Mouse (Mus musculus) neural tube, embryonic 11.5 days (tissue): ENCODE measurements around the gene Cldn15. TPM values are rescaled to one million over a fixed set of nuclear protein-coding genes. Genes with fewer than 3 reads are reported as not detected.
A peak's percentile ranks its signal among the peaks of the same experiment; 100 is the strongest.

Experiments
- ATAC-seq: fragments of 200-750 bp; cut with Nextera tagmentation; 2 replicates; pipeline ENCODE4 v1.8.0; 2017; ENCODE audit warnings: moderate number of reproducible peaks, mild to moderate bottlenecking, moderate TSS enrichment, moderate library complexity; ENCODE audit not compliant: insufficient read depth, low FRiP score, low TSS enrichment
- DNase-seq: peaks from one replicate; pipeline ENCODE4 v3.0.0-alpha.2; 2015; ENCODE audit warnings: low spot score
- H3K27ac ChIP-seq: fragments of 300-500 bp; sonication (generic); 2 replicates; pipeline ENCODE4 v1.5.1; 2014; ENCODE audit warnings: low read depth, mild to moderate bottlenecking, low read length
- H3K27me3 ChIP-seq: fragments of 300-500 bp; sonication (generic); 2 replicates; pipeline ENCODE4 v1.6.1; 2014; ENCODE audit warnings: mild to moderate bottlenecking, low read length, mixed read lengths; ENCODE audit not compliant: control insufficient read depth, insufficient read depth
- H3K36me3 ChIP-seq: fragments of 300-500 bp; sonication (generic); 2 replicates; pipeline ENCODE4 v1.6.1; 2014; ENCODE audit warnings: mild to moderate bottlenecking, low read length, moderate library complexity, mixed read lengths; ENCODE audit not compliant: control insufficient read depth, insufficient read depth
- H3K4me1 ChIP-seq: fragments of 300-500 bp; sonication (generic); 2 replicates; pipeline ENCODE4 v1.6.1; 2014; ENCODE audit warnings: low read length, mixed read lengths; ENCODE audit not compliant: control insufficient read depth, insufficient read depth
- H3K4me2 ChIP-seq: fragments of 300-500 bp; sonication (generic); 2 replicates; pipeline ENCODE4 v1.6.1; 2014; ENCODE audit warnings: low read depth, mild to moderate bottlenecking, moderate library complexity
- H3K4me3 ChIP-seq: fragments of 300-500 bp; sonication (generic); 2 replicates; pipeline ENCODE4 v1.5.1; 2014; ENCODE audit warnings: low read depth, low read length
- H3K9ac ChIP-seq: fragments of 300-500 bp; sonication (generic); 2 replicates; pipeline ENCODE4 v1.6.1; 2014; ENCODE audit warnings: mild to moderate bottlenecking, low read length
- H3K9me3 ChIP-seq: fragments of 300-500 bp; sonication (generic); 2 replicates; pipeline ENCODE4 v1.6.1; 2016; ENCODE audit warnings: low read length; ENCODE audit not compliant: control insufficient read depth
- WGBS: fragments of 180-500 bp; shearing (Covaris S2); extraction: QIAGEN DNeasy Blood & Tissue Kit; methylation state at CpG from one replicate; pipeline ENCODE4 v1.1.7; 2014; 5-methylcytosine and 5-hydroxymethylcytosine counted together
- polyA plus RNA-seq: library from polyadenylated mRNA; unstranded; fragments of >200 nt; fragmentation: Nextera tagmentation; extraction: Ambion mirVana; gene quantifications from 2 replicates; pipeline ENCODE4 v1.2.1, GENCODE M21; 2014

Cldn15 gene
- polyA plus RNA-seq, 1 experiment from 2014 or later, result not detected

- no peak for DNase-seq
- ATAC-seq, result no peak
- Histone ChIP-seq H3K4me3 (no peak overlapping the region), H3K36me3 (no peaks in the 10 kb centered on the region), H3K4me2 (no peak overlapping the region), H3K27ac (no peak overlapping the region), H3K9ac (no peak overlapping the region), H3K27me3 (no peaks in the 10 kb centered on the region), H3K4me1 (peaks cover 9% of the 10 kb centered on the region), H3K9me3 (no peaks in the 10 kb centered on the region)
- 100% methylated on average over 1 of the region's 1 CpGs for WGBS
These were observed 9.2 kb upstream of the Cldn15 start for GRCm38 (mm10) chr5:136957250-136957649.

- H3K27me3 ChIP-seq, result no peaks in the 10 kb centered on the region
- DNase-seq (peak; percentile 3), ATAC-seq (no peak)
- H3K36me3 ChIP-seq, result 0 out of 2 replicates have a peak, but pooled peaks cover 2% of the 10 kb centered on the region
- H3K4me3 ChIP-seq, result no peak overlapping the region
- no peak overlapping the region for H3K4me2 ChIP-seq
- no peaks in the 10 kb centered on the region for H3K9me3 ChIP-seq
- H3K27ac ChIP-seq, result no peak overlapping the region
- H3K9ac ChIP-seq, result no peak overlapping the region
- H3K4me1 ChIP-seq, result peaks cover 10% of the 10 kb centered on the region
- 70% methylated on average over 5 of the region's 5 CpGs for WGBS
These were observed 7.3 kb upstream of the Cldn15 start for GRCm38 (mm10) chr5:136958991-136959605.

- no peak overlapping the region for H3K4me2 ChIP-seq
- WGBS, result 93% methylated on average over 6 of the region's 6 CpGs
- no peaks in the 10 kb centered on the region for H3K27me3 ChIP-seq
- peaks cover 7% of the 10 kb centered on the region; the same call in 1 of the 2 replicates for H3K36me3 ChIP-seq
- no peaks in the 10 kb centered on the region for H3K9me3 ChIP-seq
- H3K27ac ChIP-seq, result no peak overlapping the region
- H3K4me3 ChIP-seq, result no peak overlapping the region
- peak; percentile 3 for DNase-seq
- no peak for ATAC-seq
- peaks cover 7% of the 10 kb centered on the region; the same call in 1 of the 2 replicates for H3K4me1 ChIP-seq
- H3K9ac ChIP-seq, result no peak overlapping the region
These were observed 6.4 kb upstream of the Cldn15 start for GRCm38 (mm10) chr5:136960053-136960452.

GRCm38 (mm10) chr5:136961334-136961982 is 5.0 kb upstream of the Cldn15 start:
- H3K27ac ChIP-seq, result peak overlapping the region; percentile 75
- H3K36me3 ChIP-seq, result peaks cover 14% of the 10 kb centered on the region; the same call in 1 of the 2 replicates
- H3K4me2 ChIP-seq, result peak overlapping the region; percentile 64
- H3K9me3 ChIP-seq, result no peaks in the 10 kb centered on the region
- H3K27me3 ChIP-seq, result no peaks in the 10 kb centered on the region
- peak overlapping the region; percentile 74 for H3K9ac ChIP-seq
- ATAC-seq (peak; percentile 25), DNase-seq (no peak)
- WGBS, result 28% methylated on average over 5 of the region's 5 CpGs
- peak overlapping the region; percentile 64 for H3K4me3 ChIP-seq
- peaks cover 11% of the 10 kb centered on the region; the same call in 1 of the 2 replicates for H3K4me1 ChIP-seq

- DNase-seq (peak; percentile 91), ATAC-seq (peak; percentile 88)
- H3K4me1 ChIP-seq, result peaks cover 11% of the 10 kb centered on the region; the same call in 1 of the 2 replicates
- peak overlapping the region; percentile 75 for H3K27ac ChIP-seq
- H3K9ac ChIP-seq, result peak overlapping the region; percentile 74
- no peaks in the 10 kb centered on the region for H3K9me3 ChIP-seq
- 0% methylated on average over 20 of the region's 20 CpGs for WGBS
- no peaks in the 10 kb centered on the region for H3K27me3 ChIP-seq
- peaks cover 14% of the 10 kb centered on the region; the same call in 1 of the 2 replicates for H3K36me3 ChIP-seq
- H3K4me3 ChIP-seq, result peak overlapping the region; percentile 64
- peak overlapping the region; percentile 64 for H3K4me2 ChIP-seq
These were observed 4.4 kb upstream of the Cldn15 start for GRCm38 (mm10) chr5:136961983-136962461.

GRCm38 (mm10) chr5:136962501-136962900 is 3.9 kb upstream of the Cldn15 start:
- WGBS, result under 1% methylated on average over 10 of the region's 10 CpGs
- peaks cover 11% of the 10 kb centered on the region; the same call in 1 of the 2 replicates for H3K4me1 ChIP-seq
- H3K27me3 ChIP-seq, result no peaks in the 10 kb centered on the region
- peak; percentile 64 for ATAC-seq
- H3K27ac ChIP-seq, result peak overlapping the region; percentile 75; the same call in 1 of the 2 replicates
- peak; percentile 84 for DNase-seq
- peaks cover 14% of the 10 kb centered on the region; the same call in 1 of the 2 replicates for H3K36me3 ChIP-seq
- peak overlapping the region; percentile 74 for H3K9ac ChIP-seq
- H3K9me3 ChIP-seq, result no peaks in the 10 kb centered on the region
- H3K4me3 ChIP-seq, result peak overlapping the region; percentile 64
- peak overlapping the region; percentile 64 for H3K4me2 ChIP-seq

GRCm38 (mm10) chr5:136962966-136963540 is 3.4 kb upstream of the Cldn15 start:
- H3K27me3 ChIP-seq, result no peaks in the 10 kb centered on the region
- peaks cover 14% of the 10 kb centered on the region; the same call in 1 of the 2 replicates for H3K36me3 ChIP-seq
- 81% methylated on average over 8 of the region's 8 CpGs for whole genome bisulfite sequencing
- ATAC-seq, result no peak
- H3K9ac ChIP-seq, result peak overlapping the region; percentile 74; the same call in 1 of the 2 replicates
- no peaks in the 10 kb centered on the region for H3K9me3 ChIP-seq
- H3K4me1 ChIP-seq, result peaks cover 11% of the 10 kb centered on the region; the same call in 1 of the 2 replicates
- H3K4me2 ChIP-seq, result peak overlapping the region; percentile 64
- DNase-seq, result peak; percentile 8
- no peak overlapping the region for H3K27ac ChIP-seq
- peak overlapping the region; percentile 64 for H3K4me3 ChIP-seq

- ATAC-seq, result no peak
- H3K36me3 ChIP-seq, result peaks cover 14% of the 10 kb centered on the region; the same call in 1 of the 2 replicates
These were observed 1.2 kb upstream of the Cldn15 start for GRCm38 (mm10) chr5:136965210-136965609.

More at GRCm38 (mm10) chr5:136965210-136965609, 1.2 kb upstream of the Cldn15 start:
- Histone ChIP-seq H3K4me3 (no peak overlapping the region), H3K9ac (no peak overlapping the region), H3K27ac (no peak overlapping the region), H3K27me3 (no peaks in the 10 kb centered on the region), H3K4me2 (no peak overlapping the region), H3K9me3 (no peaks in the 10 kb centered on the region), H3K4me1 (peaks cover 11% of the 10 kb centered on the region; the same call in 1 of the 2 replicates)
- peak; percentile 7 for DNase-seq
- WGBS, result 87% methylated on average over 7 of the region's 9 CpGs
